Mouse (Mus musculus) embryonic facial prominence, embryonic 14.5 days (tissue): Measurements from ENCODE around the gene Btaf1. TPM values are rescaled to one million over a fixed set of nuclear protein-coding genes. Genes with fewer than 3 reads are reported as not detected.
A peak's percentile ranks its signal among the peaks of the same experiment; 100 is the strongest.

Experiments used
- ATAC-seq: fragments of 200-750 bp; cut with Nextera tagmentation; 2 replicates; pipeline ENCODE4 v1.8.0; 2017; ENCODE audit warnings: low read depth, moderate number of reproducible peaks, moderate TSS enrichment
- DNase-seq: peaks from one replicate; pipeline ENCODE4 v3.0.0-alpha.2; 2015; ENCODE audit warnings: low spot score
- H3K27ac ChIP-seq: fragments of 300-500 bp; sonication (generic); replicated peaks from 2 replicates; pipeline ENCODE4 v1.5.1; 2014; ENCODE audit warnings: low read depth, mild to moderate bottlenecking, low read length, moderate library complexity
- H3K27me3 ChIP-seq: fragments of 300-500 bp; sonication (generic); replicated peaks from 2 replicates; pipeline ENCODE4 v1.6.1; 2014; ENCODE audit warnings: low read length; ENCODE audit not compliant: control insufficient read depth, insufficient read depth
- H3K36me3 ChIP-seq: fragments of 300-500 bp; sonication (generic); 2 replicates; pipeline ENCODE4 v1.6.1; 2014; ENCODE audit warnings: low read length, mixed read lengths; ENCODE audit not compliant: control insufficient read depth, insufficient read depth
- H3K4me1 ChIP-seq: fragments of 300-500 bp; sonication (generic); 2 replicates; pipeline ENCODE4 v1.6.1; 2014; ENCODE audit warnings: antibody characterized with exemption, low read length; ENCODE audit not compliant: control insufficient read depth, insufficient read depth
- H3K4me2 ChIP-seq: fragments of 300-500 bp; sonication (generic); 2 replicates; pipeline ENCODE4 v1.6.1; 2014; ENCODE audit warnings: low read depth, mild to moderate bottlenecking, low read length, moderate library complexity, mixed read lengths
- H3K4me3 ChIP-seq: fragments of 300-500 bp; sonication (generic); 2 replicates; pipeline ENCODE4 v1.5.1; 2014; ENCODE audit warnings: low read depth, mild to moderate bottlenecking, low read length
- H3K9ac ChIP-seq: fragments of 300-500 bp; sonication (generic); 2 replicates; pipeline ENCODE4 v1.6.1; 2014; ENCODE audit warnings: low read depth, mild to moderate bottlenecking, low read length, moderate library complexity, mixed read lengths
- H3K9me3 ChIP-seq: fragments of 300-500 bp; sonication (generic); 2 replicates; pipeline ENCODE4 v1.6.1; 2016; ENCODE audit warnings: low read length; ENCODE audit not compliant: control insufficient read depth
- WGBS: fragments of 180-500 bp; shearing (Covaris S2); extraction: QIAGEN DNeasy Blood & Tissue Kit; methylation state at CpG from one replicate; pipeline ENCODE4 v1.1.7; 2014; 5-methylcytosine and 5-hydroxymethylcytosine counted together
- polyA plus RNA-seq: library from polyadenylated mRNA; unstranded; fragments of >200 nt; fragmentation: Nextera tagmentation; extraction: Ambion mirVana; gene quantifications from 2 replicates; pipeline ENCODE4 v1.2.1, GENCODE M21; 2014

Btaf1 gene
- polyA plus RNA-seq, 1 experiment from 2014 or later, result 12.5 TPM

GRCm38 (mm10) chr19:36916876-36917389 is 8.9 kb upstream of the Btaf1 start:
- no peak overlapping the region for H3K4me2 ChIP-seq
- no peak overlapping the region for H3K4me3 ChIP-seq
- 92% methylated on average over 1 of the region's 1 CpGs for whole genome bisulfite sequencing
- no peak overlapping the region for H3K9ac ChIP-seq
- no peak for DNase-seq
- no peaks in the 10 kb centered on the region for H3K9me3 ChIP-seq
- 0 out of 2 replicates have a peak, but pooled peaks cover 3% of the 10 kb centered on the region for H3K4me1 ChIP-seq
- H3K27me3 ChIP-seq, result no peaks in the 10 kb centered on the region
- H3K27ac ChIP-seq, result no peak overlapping the region
- no peak for ATAC-seq
- H3K36me3 ChIP-seq, result no peaks in the 10 kb centered on the region

- DNase-seq, result peak; percentile 90
- 0% methylated on average over 36 of the region's 85 CpGs for WGBS
- Histone ChIP-seq H3K27me3 (no peaks in the 10 kb centered on the region), H3K27ac (peak overlapping the region; percentile 87), H3K4me1 (0 out of 2 replicates have a peak, but pooled peaks cover 3% of the 10 kb centered on the region), H3K4me2 (peak overlapping the region; percentile 85), H3K4me3 (peak overlapping the region; percentile 94), H3K9ac (peak overlapping the region; percentile 91), H3K36me3 (no peaks in the 10 kb centered on the region), H3K9me3 (no peaks in the 10 kb centered on the region)
- ATAC-seq, result peak; percentile 92
Observed at GRCm38 (mm10) chr19:36918441-36919301, 7.2 kb upstream of the Btaf1 start.

- Histone ChIP-seq H3K9me3 (no peaks in the 10 kb centered on the region), H3K27ac (peak within 1 kb of the TSS; percentile 87), H3K36me3 (no peaks in the 10 kb centered on the region), H3K4me2 (peak within 1 kb of the TSS; percentile 85), H3K9ac (peak within 1 kb of the TSS; percentile 91), H3K4me3 (peak within 1 kb of the TSS; percentile 94), H3K27me3 (no peaks in the 10 kb centered on the region), H3K4me1 (0 out of 2 replicates have a peak, but pooled peaks cover 3% of the 10 kb centered on the region)
- DNase-seq (no peak), ATAC-seq (no peak)
- WGBS, result 9% methylated on average over 12 of the region's 12 CpGs
Observed at GRCm38 (mm10) chr19:36919466-36919865, 6.4 kb upstream of the Btaf1 start, which contains the start of gene Fgfbp3. Gene Fgfbp3, minus strand, starts transcription at chr19:36919615.

- Histone ChIP-seq H3K4me3 (no peak overlapping the region), H3K36me3 (no peaks in the 10 kb centered on the region), H3K4me1 (peaks cover 8% of the 10 kb centered on the region; the same call in 1 of the 2 replicates), H3K4me2 (no peak overlapping the region), H3K27me3 (no peaks in the 10 kb centered on the region), H3K9me3 (no peaks in the 10 kb centered on the region), H3K9ac (no peak overlapping the region), H3K27ac (no peak overlapping the region)
- peak; percentile 75 for DNase-seq
- no peak for ATAC-seq
- WGBS, result 26% methylated on average over 2 of the region's 2 CpGs
Observed at GRCm38 (mm10) chr19:36922015-36922414, 3.9 kb upstream of the Btaf1 start.

DNA sequence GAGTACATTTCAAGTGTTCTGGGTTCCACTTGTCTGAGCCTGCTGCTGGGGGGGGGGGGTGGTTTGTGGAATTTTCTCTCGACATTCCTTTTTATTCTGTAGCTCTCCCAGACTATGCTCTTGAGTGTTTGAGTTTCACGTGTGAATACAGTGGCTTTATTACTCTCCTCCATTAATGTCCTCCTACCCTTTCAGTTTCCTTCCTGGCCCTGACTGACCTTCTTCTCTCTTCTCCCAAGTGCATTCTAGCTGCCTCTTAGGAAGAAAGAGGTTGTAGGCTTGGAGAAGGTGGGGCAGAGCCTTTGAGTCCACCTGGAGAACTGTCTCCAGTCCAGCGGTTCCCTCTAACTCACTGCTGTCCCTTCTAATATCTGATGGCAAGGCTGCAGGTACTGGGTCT is 2.9 kb upstream of the Btaf1 start:
- 58% methylated on average over 3 of the region's 3 CpGs for WGBS
- H3K9me3 ChIP-seq, result no peaks in the 10 kb centered on the region
- H3K4me2 ChIP-seq, result no peak overlapping the region
- no peak for ATAC-seq
- H3K4me3 ChIP-seq, result no peak overlapping the region
- no peak overlapping the region for H3K9ac ChIP-seq
- peaks cover 12% of the 10 kb centered on the region for H3K4me1 ChIP-seq
- no peak for DNase-seq
- no peaks in the 10 kb centered on the region for H3K36me3 ChIP-seq
- no peak overlapping the region for H3K27ac ChIP-seq
- H3K27me3 ChIP-seq, result no peaks in the 10 kb centered on the region

GRCm38 (mm10) chr19:36926553-36927236 is 816 bp downstream of the Btaf1 start:
- Histone ChIP-seq H3K9me3 (no peaks in the 10 kb centered on the region), H3K4me2 (peak overlapping the region; percentile 77), H3K9ac (peak overlapping the region; percentile 95), H3K4me1 (peaks cover 12% of the 10 kb centered on the region), H3K36me3 (no peaks in the 10 kb centered on the region), H3K27ac (peak overlapping the region; percentile 97), H3K27me3 (no peaks in the 10 kb centered on the region), H3K4me3 (peak overlapping the region; percentile 94)
- WGBS, result under 1% methylated on average over 24 of the region's 26 CpGs
- DNase-seq (no peak), ATAC-seq (no peak)

GRCm38 (mm10) chr19:36927800-36928361 is 2.0 kb downstream of the Btaf1 start:
- Histone ChIP-seq H3K9me3 (no peaks in the 10 kb centered on the region), H3K27ac (no peak overlapping the region), H3K27me3 (no peaks in the 10 kb centered on the region), H3K4me2 (peak overlapping the region; percentile 77), H3K4me3 (peak overlapping the region; percentile 94; the same call in 1 of the 2 replicates), H3K9ac (0 out of 2 replicates have a peak overlapping the region, but pooled peaks have one; percentile 10), H3K4me1 (peaks cover 12% of the 10 kb centered on the region), H3K36me3 (no peaks in the 10 kb centered on the region)
- 64% methylated on average over 6 of the region's 6 CpGs for WGBS
- DNase-seq (no peak), ATAC-seq (no peak)

GRCm38 (mm10) chr19:36929816-36930215 is 3.9 kb downstream of the Btaf1 start:
- Histone ChIP-seq H3K4me2 (no peak overlapping the region), H3K9me3 (no peaks in the 10 kb centered on the region), H3K4me1 (peaks cover 12% of the 10 kb centered on the region), H3K36me3 (no peaks in the 10 kb centered on the region), H3K4me3 (no peak overlapping the region), H3K27ac (no peak overlapping the region), H3K9ac (no peak overlapping the region), H3K27me3 (no peaks in the 10 kb centered on the region)
- ATAC-seq (no peak), DNase-seq (no peak)
